Mouse (Mus musculus) 3T3-L1 (cell line): ENCODE results near the gene Zap70.

ENCODE experiments used
- DNase-seq: peaks from one replicate; pipeline ENCODE4 v3.0.0-alpha.2; 2015; ENCODE audit warnings: low read depth, low spot score

The Zap70 gene

GRCm38 (mm10) chr1:36772198-36772934 lies 10.8 kb downstream of the Zap70 start:
- DNase-seq: peak; percentile 62

- no peak for DNase-seq
These were observed 19.2 kb downstream of the Zap70 start for GRCm38 (mm10) chr1:36780793-36781192.

- no peak for DNase-seq
These were observed 20.9 kb downstream of the Zap70 start for GRCm38 (mm10) chr1:36782476-36782875.

- DNase-seq: peak; percentile 74
These were observed 23.0 kb downstream of the Zap70 start for GRCm38 (mm10) chr1:36784365-36785134.

DNA sequence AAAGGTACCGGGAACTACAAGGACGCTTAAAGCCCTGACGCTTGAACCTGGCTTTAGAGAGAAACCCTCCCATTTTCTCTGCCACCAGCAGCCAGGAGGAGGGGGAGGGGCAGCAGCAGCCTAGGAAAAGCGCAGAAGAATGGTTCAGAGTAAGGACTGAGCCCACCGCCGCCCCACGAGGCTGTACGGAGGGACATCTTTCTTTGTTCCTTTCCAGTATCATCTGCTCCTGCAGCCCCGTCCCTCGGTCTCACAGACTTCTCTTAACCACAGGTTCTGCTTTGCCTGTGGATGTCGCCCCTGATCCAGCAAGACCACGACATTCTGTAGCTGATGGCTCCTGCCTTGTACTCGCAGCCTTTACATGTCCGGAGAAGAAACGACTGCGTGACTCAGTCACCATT lies 23.6 kb downstream of the Zap70 start:
- DNase-seq: no peak

DNA sequence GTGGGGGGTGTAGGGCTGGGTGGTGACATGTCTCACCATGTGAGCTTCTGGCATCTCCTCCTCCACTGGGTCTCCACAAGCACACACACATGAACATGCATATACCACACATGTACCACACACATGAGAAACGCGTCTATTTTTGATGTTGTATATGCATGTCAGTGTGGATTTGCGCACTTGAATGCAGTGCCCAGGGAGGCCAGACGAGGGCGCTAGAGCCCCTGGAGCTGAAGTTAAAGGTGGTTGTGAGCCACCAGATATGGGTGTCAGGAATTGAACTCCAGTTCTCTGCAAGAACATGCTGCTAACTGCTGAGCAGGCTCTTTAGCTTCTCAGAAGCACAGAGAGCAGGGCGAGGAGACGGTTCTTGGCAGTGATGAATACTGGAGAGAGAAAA lies 24.8 kb downstream of the Zap70 start:
- DNase-seq: no peak

DNA sequence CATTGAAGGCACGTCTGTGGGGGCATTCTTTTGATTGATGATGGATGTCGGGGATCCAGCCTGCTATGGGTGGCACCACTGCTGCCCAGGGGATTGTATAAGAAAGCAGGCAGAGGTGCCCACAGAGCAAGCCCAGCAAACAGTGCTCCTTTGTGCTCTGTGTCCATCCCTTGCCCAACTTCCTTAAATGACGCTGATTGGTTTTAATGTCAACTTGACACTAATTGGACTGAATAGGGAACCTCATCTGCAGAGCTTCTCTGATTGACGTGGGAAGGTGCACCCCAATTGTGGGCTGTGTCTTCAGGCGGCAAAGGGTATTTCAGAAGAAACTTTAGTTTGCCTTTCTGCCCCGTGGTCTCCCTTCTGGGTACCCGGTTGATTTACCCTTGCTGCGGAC lies 27.8 kb downstream of the Zap70 start:
- no peak for DNase-seq

- no peak for DNase-seq
These were observed 35.1 kb downstream of the Zap70 start for GRCm38 (mm10) chr1:36796711-36797110.

DNA sequence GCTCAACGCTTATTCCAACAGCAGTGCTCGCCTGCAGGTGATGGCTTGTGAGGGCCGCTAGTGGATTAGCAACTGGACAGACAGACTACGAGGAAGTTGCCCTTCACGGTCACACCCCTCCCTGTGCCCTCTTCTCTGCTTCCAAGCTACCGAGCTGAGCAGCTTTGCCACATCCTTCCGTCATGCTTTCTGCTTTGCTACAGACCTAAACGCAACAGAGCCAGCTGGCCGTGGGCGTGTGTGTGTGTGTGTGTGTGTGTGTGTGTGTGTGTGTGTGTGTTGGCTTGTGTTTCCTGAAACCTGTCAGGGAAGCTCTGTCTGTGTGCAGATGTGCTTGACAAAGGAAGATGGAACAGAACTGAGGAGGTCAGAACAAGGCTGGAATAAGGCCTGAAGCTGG lies 35.9 kb downstream of the Zap70 start:
- no peak for DNase-seq

DNA sequence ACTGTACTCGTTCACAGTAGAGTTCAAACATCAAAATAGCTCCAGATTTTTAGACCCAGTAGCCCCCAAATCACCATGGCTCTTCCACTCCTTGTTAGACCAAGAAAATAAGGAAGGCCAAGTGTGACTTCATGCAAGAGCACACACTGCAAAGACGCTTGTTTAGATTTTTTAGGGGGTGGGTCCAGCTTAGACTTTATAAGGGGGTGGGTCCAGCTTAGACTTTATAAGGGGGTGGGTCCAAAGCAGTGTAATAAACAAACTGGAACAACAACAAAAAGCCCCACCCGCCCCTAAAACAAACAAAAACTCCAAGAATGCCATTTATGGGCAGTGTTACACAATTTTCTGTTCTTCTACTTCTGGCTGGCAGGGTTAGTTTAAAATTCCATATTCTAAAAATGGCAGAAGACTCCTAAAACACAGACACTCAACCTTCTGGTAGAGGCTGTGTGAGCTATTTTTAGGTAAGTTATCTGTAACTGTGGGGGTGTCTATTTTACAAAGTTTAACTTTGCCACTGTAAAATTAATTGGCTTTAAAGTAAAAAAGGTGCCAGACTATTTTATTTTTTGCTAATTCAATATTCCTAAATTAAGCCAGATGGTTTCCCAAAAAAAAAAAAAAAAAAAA lies 38.9 kb downstream of the Zap70 start:
- DNase-seq: no peak

DNA sequence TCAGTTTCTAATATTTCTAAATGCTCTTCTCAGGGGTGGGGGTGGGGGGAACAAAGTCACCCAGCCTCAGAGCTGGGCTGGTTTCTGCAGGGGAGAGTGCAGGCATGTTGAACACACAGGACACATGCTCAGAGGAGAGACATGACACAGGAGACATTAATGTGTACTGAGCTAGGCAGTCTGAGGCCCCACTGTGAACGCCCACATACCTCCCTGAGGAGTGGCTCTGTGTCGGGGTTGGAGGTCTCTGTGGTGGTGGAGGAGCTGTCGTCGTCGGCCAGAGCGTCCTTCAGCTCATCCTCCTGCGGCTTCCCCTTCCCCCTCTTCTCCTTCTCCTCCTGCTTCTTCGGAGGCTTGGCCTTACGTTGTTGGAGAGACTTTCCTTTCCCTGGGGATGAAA lies 42.7 kb downstream of the Zap70 start:
- DNase-seq: no peak

DNA sequence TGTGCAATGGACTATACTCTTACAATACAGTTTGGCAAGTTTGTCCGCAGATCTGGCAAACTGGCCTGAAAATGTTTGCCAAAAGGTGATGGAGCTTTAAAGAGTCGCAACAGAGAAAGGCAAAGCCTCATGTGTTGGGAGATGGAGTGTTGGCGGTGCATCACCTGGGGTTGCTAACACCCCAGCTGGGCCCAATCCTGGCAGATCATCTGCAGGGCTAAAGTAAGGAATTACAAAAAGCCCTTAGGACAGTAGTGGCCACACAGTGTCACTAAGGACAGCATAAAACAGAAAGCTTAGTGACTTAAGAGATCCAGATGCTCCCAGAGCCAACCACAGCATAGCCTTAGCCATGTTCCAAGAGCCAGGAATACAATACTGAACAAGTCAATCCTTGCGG lies 43.2 kb downstream of the Zap70 start:
- DNase-seq: no peak

DNA sequence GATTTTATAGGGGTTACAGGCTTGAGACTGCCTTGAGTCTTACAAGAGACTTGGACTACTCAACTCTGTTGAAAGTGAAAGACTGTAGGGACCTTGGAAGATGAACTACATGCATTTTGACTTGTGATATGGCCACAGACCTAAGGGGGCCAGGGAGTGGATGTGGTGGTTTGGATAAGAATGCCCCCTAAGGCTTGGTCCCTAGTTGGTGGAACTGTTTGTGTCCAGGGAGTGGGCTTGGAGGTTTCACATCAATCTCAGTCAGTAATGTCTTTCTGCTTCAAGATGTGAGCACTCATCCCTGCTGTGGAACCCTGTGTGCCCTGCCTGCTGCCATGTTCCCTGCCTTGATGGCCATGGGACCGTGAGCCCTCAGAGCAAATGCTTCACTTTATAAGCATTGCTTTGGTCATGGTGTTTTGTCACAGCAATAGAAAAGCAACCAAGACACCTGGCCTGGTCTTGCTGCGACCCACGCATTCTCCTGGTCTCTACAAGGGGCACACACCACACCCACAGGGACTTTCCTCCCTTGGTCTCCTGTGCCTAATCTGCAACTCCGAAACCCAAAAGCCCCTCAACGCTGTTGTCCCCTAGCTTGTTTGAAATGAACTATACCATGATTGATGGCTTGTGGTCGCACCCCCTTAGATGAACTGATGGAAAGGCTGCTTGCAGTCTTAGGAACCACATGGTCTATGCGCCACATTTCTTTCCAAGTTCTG lies 44.7 kb downstream of the Zap70 start:
- DNase-seq: no peak

DNA sequence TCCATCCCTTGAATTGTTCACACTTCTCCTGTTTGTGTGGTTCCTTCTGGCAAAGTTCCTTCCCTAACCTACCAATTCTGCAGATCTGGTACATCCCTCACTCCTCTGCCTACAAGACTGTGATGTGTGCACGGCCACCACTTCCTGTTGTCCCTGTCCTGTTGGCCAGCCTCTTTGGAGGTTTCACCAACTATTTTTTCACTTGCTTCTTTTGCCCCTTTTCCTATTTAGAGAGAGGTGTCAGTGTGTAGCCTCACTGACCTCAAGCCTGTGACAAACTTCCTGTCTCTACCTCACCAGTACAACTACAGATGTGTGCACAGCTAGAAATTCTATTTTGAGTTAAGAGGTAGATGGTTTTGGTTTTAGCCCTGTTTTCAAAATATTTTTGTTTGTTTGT lies 45.5 kb downstream of the Zap70 start:
- DNase-seq: no peak

GRCm38 (mm10) chr1:36807782-36808565 lies 46.4 kb downstream of the Zap70 start:
- DNase-seq: no peak

GRCm38 (mm10) chr1:36811806-36812205 lies 50.2 kb downstream of the Zap70 start:
- DNase-seq: no peak

DNA sequence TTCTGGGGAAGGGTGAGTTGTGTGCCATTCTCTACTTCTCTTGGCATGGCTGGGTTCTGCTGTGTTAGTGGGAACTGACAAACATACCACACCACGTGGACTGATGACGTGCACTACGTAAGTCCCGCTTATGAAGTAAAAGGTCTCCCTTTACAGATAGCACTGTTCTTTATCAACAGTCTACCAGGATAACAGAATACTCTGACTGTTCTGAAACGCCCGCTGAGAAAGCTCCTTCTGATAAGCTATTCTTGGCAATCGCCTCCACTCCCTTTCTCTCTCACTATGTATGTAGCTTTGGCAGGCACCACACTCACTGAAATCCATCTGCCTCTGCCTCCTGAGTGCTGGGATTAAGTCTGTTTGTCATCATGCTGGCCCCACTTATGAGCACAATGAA lies 51.8 kb downstream of the Zap70 start:
- no peak for DNase-seq

- no peak for DNase-seq
These were observed 52.8 kb downstream of the Zap70 start for GRCm38 (mm10) chr1:36814271-36814903.

- DNase-seq: no peak
These were observed 53.6 kb downstream of the Zap70 start for GRCm38 (mm10) chr1:36815166-36815565.

DNA sequence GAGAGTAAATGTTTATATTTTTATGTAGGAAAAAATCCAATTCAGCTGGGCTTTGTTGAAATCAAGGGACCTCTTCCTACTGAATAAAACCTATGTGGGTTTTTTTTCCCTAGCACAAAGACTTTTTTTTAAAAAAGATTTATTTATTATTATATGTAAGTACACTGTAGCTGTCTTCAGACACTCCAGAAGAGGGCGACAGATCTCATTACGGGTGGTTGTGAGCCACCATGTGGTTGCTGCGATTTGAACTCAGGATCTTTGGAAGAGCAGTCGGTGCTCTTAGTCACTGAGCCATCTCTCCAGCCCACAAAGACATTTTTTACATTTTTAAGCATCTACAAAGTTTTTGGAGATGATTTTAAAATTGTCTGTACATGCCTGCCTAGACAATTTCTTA lies 60.3 kb downstream of the Zap70 start:
- peak; percentile 7 for DNase-seq

- no peak for DNase-seq
These were observed 62.8 kb downstream of the Zap70 start for GRCm38 (mm10) chr1:36824356-36824755.
